In the genomic region with DNA sequence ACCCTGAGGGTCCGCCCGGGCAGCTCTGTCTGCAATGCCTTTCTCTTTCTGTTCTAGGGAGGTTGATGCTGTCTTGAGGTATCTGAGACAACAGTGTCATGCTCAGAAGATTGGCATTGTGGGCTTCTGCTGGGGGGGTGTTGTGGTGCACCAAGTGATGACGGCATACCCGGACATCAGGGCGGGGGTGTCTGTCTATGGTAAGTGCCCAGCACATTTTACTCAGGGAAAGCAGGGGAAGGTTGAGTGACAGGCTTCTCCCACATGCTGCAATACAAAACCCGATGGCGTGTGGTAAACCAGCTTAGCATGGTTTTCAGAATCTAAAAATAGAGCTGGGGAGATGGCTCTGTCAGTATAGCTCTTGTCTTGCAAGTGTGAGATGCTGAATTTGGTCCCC, we compare ENCODE assay signal across 15 mouse cellular contexts. TPM values are rescaled to one million over a fixed set of nuclear protein-coding genes. Genes with fewer than 3 reads are reported as not detected.
DNase-seq lines count a peak whose midpoint lies in the region; ATAC-seq lines count a peak whose summit lies in the region.
"Had no signal": no experiment of that assay in that cellular context is flagged by ENCODE, and none has a peak within 500 bp of the region (broad histone marks: within the 10 kb centered on the region; RNA-seq: fewer than 3 reads in every experiment).

No protein-coding gene starts in this region.

- H3K9me3 ChIP-seq in heart, embryonic 11.5 days (replicated peaks; ENCODE audit: control insufficient read depth, low read length): no peaks in the 10 kb centered on the region
- no peaks in the 10 kb centered on the region for H3K9me3 ChIP-seq in megakaryocyte, embryonic 14.5 days
- H3K9me3 ChIP-seq in intestine, embryonic 16.5 days (ENCODE audit: control insufficient read depth, low read length): no peaks in the 10 kb centered on the region
- H3K9me3 ChIP-seq: kidney, embryonic 15.5 days; limb, embryonic 13.5 days; midbrain, embryonic 15.5 days; stomach, embryonic 15.5 days had no signal

- H3K4me3 ChIP-seq in heart, embryonic 11.5 days (ENCODE audit: low read depth, low read length): no peak overlapping the region
- peak overlapping the region; percentile 74 for H3K4me3 ChIP-seq in megakaryocyte, embryonic 14.5 days (replicated peaks)
- H3K4me3 ChIP-seq in intestine, embryonic 16.5 days (ENCODE audit: low read length): no peak overlapping the region
- H3K4me3 ChIP-seq: kidney, embryonic 15.5 days; left cerebral cortex, adult 2 months; limb, embryonic 13.5 days; midbrain, embryonic 15.5 days; stomach, embryonic 15.5 days had no signal

- no peaks in the 10 kb centered on the region for H3K27me3 ChIP-seq in heart, embryonic 11.5 days (ENCODE audit: control insufficient read depth, insufficient read depth, low read length)
- no peaks in the 10 kb centered on the region for H3K27me3 ChIP-seq in megakaryocyte, embryonic 14.5 days (replicated peaks)
- H3K27me3 ChIP-seq in intestine, embryonic 16.5 days (replicated peaks; ENCODE audit: control insufficient read depth, insufficient read depth, low read length): no peaks in the 10 kb centered on the region
- H3K27me3 ChIP-seq: kidney, embryonic 15.5 days; limb, embryonic 13.5 days; midbrain, embryonic 15.5 days; stomach, embryonic 15.5 days had no signal

- H3K4me2 ChIP-seq in heart, embryonic 11.5 days: peak overlapping the region; percentile 14
- no peak overlapping the region for H3K4me2 ChIP-seq in intestine, embryonic 16.5 days (ENCODE audit: low read depth, low read length)
- H3K4me2 ChIP-seq: kidney, embryonic 15.5 days; limb, embryonic 13.5 days; midbrain, embryonic 15.5 days; stomach, embryonic 15.5 days had no signal

- no peak overlapping the region for H3K27ac ChIP-seq in heart, embryonic 11.5 days (ENCODE audit: low read depth, low read length)
- H3K27ac ChIP-seq in intestine, embryonic 16.5 days (ENCODE audit: low read length): no peak overlapping the region
- H3K27ac ChIP-seq: kidney, embryonic 15.5 days; left cerebral cortex, adult 2 months; limb, embryonic 13.5 days; midbrain, embryonic 15.5 days; stomach, embryonic 15.5 days had no signal

- 51% methylated on average over 7 of the region's 7 CpGs for WGBS in heart, embryonic 11.5 days (ENCODE audit: insufficient replicate concordance)
- WGBS in intestine, embryonic 16.5 days: 85% methylated on average over 7 of the region's 7 CpGs

- peaks cover 17% of the 10 kb centered on the region; the same call in 1 of the 2 replicates for H3K4me1 ChIP-seq in heart, embryonic 11.5 days (ENCODE audit: control insufficient read depth, insufficient read depth, low read length)
- H3K4me1 ChIP-seq in megakaryocyte, embryonic 14.5 days: peaks cover 48% of the 10 kb centered on the region
- no peaks in the 10 kb centered on the region for H3K4me1 ChIP-seq in intestine, embryonic 16.5 days (ENCODE audit: control insufficient read depth, insufficient read depth, low read length)
- H3K4me1 ChIP-seq: kidney, embryonic 15.5 days; limb, embryonic 13.5 days; midbrain, embryonic 15.5 days; stomach, embryonic 15.5 days had no signal

- ATAC-seq in heart, embryonic 11.5 days (replicated peaks; ENCODE audit: insufficient number of reproducible peaks, low FRiP score, low TSS enrichment): no peak
- ATAC-seq in megakaryocyte, adult 5-6 weeks (ENCODE audit: poor library complexity, severe bottlenecking): no peak
- peak; percentile 37 for ATAC-seq in granulocyte monocyte progenitor cell, adult 5-6 weeks (replicated peaks; ENCODE audit: poor library complexity, severe bottlenecking)
- no peak for ATAC-seq in intestine, embryonic 16.5 days
- ATAC-seq: inflammation-experienced regulatory T-cells, adult 6 months; midbrain, embryonic 15.5 days had no signal

- no peak overlapping the region for H3K9ac ChIP-seq in heart, embryonic 11.5 days (ENCODE audit: low read depth, low read length)
- no peak overlapping the region for H3K9ac ChIP-seq in intestine, embryonic 16.5 days (ENCODE audit: low read depth, low read length)
- H3K9ac ChIP-seq: kidney, embryonic 15.5 days; limb, embryonic 13.5 days; midbrain, embryonic 15.5 days; stomach, embryonic 15.5 days had no signal

- intact Hi-C loops in heart, postnatal 36 days (cut with DNase I): loop anchor here (5.0 kb wide), 3 partner anchors 88 to 133 kb away; partner anchors contain the start of gene Ropn1l

- peaks cover 6% of the 10 kb centered on the region for H3K36me3 ChIP-seq in heart, embryonic 11.5 days (ENCODE audit: control insufficient read depth, insufficient read depth, low read length)
- peaks cover 22% of the 10 kb centered on the region for H3K36me3 ChIP-seq in megakaryocyte, embryonic 14.5 days (replicated peaks; ENCODE audit: low read length)
- peaks cover 2% of the 10 kb centered on the region; the same call in 1 of the 2 replicates for H3K36me3 ChIP-seq in intestine, embryonic 16.5 days (ENCODE audit: control insufficient read depth, insufficient read depth, low read length)

- DNase-seq in heart, postnatal 36 days: no peak
- peak; percentile 25 for DNase-seq in right cerebral cortex, postnatal 14 days
- DNase-seq: cerebellum, postnatal 14 days; lung, postnatal 36 days had no signal

RNA-seq across cellular contexts. Expression of gene Cct5, which starts 16.4 kb away (rescaled TPM):
- 455 and 458 TPM in 2 replicates for polyA plus RNA-seq in heart, embryonic 11.5 days (2014; fragmentation: Nextera tagmentation; extraction: Ambion mirVana)
- total RNA-seq in heart, postnatal 36 days (2021): 100 to 1,000 TPM; 148 to 149 TPM
- polyA plus RNA-seq in megakaryocyte, embryonic 14.5 days (2012; ENCODE audit: insufficient read depth, low replicate concordance): 6.1 and 19.7 TPM in 2 replicates
- 274 and 308 TPM in 2 replicates for total RNA-seq in megakaryocyte, adult 5-6 weeks (2015)
- 263 and 265 TPM in 2 replicates for total RNA-seq in megakaryocyte, adult 5-6 weeks (2017)
- 412 and 454 TPM in 2 replicates for total RNA-seq in granulocyte monocyte progenitor cell, adult 5-6 weeks (2014; fragmentation: Nextera tagmentation)
- total RNA-seq in granulocyte monocyte progenitor cell, adult 5-6 weeks (2017): 535 and 555 TPM in 2 replicates
- 415 and 467 TPM in 2 replicates for polyA plus RNA-seq in intestine, embryonic 16.5 days (2015; fragmentation: Nextera tagmentation; extraction: Ambion mirVana)

RNA-seq across cellular contexts. Expression of gene Fam173b, which starts 16.4 kb away (rescaled TPM):
- polyA plus RNA-seq in heart, embryonic 11.5 days (2014; fragmentation: Nextera tagmentation; extraction: Ambion mirVana): 13.3 and 16.1 TPM in 2 replicates
- 10 to 100 TPM; 15.3 to 20.4 TPM for total RNA-seq in heart, postnatal 36 days (2021)
- polyA plus RNA-seq in megakaryocyte, embryonic 14.5 days (2012; ENCODE audit: insufficient read depth, low replicate concordance): 2.1 and 3.6 TPM in 2 replicates
- 7.0 and 10.5 TPM in 2 replicates for total RNA-seq in megakaryocyte, adult 5-6 weeks (2015)
- total RNA-seq in megakaryocyte, adult 5-6 weeks (2017): 5.6 and 8.0 TPM in 2 replicates
- 8.6 and 13.0 TPM in 2 replicates for total RNA-seq in granulocyte monocyte progenitor cell, adult 5-6 weeks (2014; fragmentation: Nextera tagmentation)
- 7.7 and 11.1 TPM in 2 replicates for total RNA-seq in granulocyte monocyte progenitor cell, adult 5-6 weeks (2017)
- polyA plus RNA-seq in intestine, embryonic 16.5 days (2015; fragmentation: Nextera tagmentation; extraction: Ambion mirVana): 15.7 and 15.8 TPM in 2 replicates

RNA-seq across cellular contexts. Expression of gene Cmbl, which starts 20.0 kb away (rescaled TPM):
- polyA plus RNA-seq in heart, embryonic 11.5 days (2014; fragmentation: Nextera tagmentation; extraction: Ambion mirVana): 6.6 and 8.5 TPM in 2 replicates
- total RNA-seq in heart, postnatal 36 days (2021): 10 to 100 TPM; 36.4 to 38.8 TPM
- not detected in 2 replicates for polyA plus RNA-seq in megakaryocyte, embryonic 14.5 days (2012; ENCODE audit: insufficient read depth, low replicate concordance)
- total RNA-seq in megakaryocyte, adult 5-6 weeks (2015): 0.46 TPM in 1 of 2 replicates, not detected in the other
- total RNA-seq in megakaryocyte, adult 5-6 weeks (2017): 0.48 TPM in 1 of 2 replicates, not detected in the other
- total RNA-seq in granulocyte monocyte progenitor cell, adult 5-6 weeks (2014; fragmentation: Nextera tagmentation): not detected in 2 replicates
- not detected in 2 replicates for total RNA-seq in granulocyte monocyte progenitor cell, adult 5-6 weeks (2017)
- polyA plus RNA-seq in intestine, embryonic 16.5 days (2015; fragmentation: Nextera tagmentation; extraction: Ambion mirVana): 60.9 and 74.5 TPM in 2 replicates
- polyA plus RNA-seq: inflammation-experienced regulatory T-cells, adult 6 months had no signal

RNA-seq across cellular contexts. Expression of gene March6, which starts 54.4 kb away (rescaled TPM):
- polyA plus RNA-seq in heart, embryonic 11.5 days (2014; fragmentation: Nextera tagmentation; extraction: Ambion mirVana): 31.1 and 40.9 TPM in 2 replicates
- 100 to 1,000 TPM; 108 to 117 TPM for total RNA-seq in heart, postnatal 36 days (2021)
- polyA plus RNA-seq in megakaryocyte, embryonic 14.5 days (2012; ENCODE audit: insufficient read depth, low replicate concordance): 18.8 and 34.5 TPM in 2 replicates
- 35.7 and 38.4 TPM in 2 replicates for total RNA-seq in megakaryocyte, adult 5-6 weeks (2015)
- total RNA-seq in megakaryocyte, adult 5-6 weeks (2017): 31.1 and 34.2 TPM in 2 replicates
- 27.1 and 34.2 TPM in 2 replicates for total RNA-seq in granulocyte monocyte progenitor cell, adult 5-6 weeks (2014; fragmentation: Nextera tagmentation)
- total RNA-seq in granulocyte monocyte progenitor cell, adult 5-6 weeks (2017): 26.4 and 30.3 TPM in 2 replicates
- polyA plus RNA-seq in intestine, embryonic 16.5 days (2015; fragmentation: Nextera tagmentation; extraction: Ambion mirVana): 21.7 and 24.6 TPM in 2 replicates

Comparison
In these comparisons a context has a peak if more than half of its experiments do, and no peak if none do; other contexts are left out.
1. RNA of gene Cmbl, which starts 20.0 kb away (total RNA-seq): 36.4 to 38.8 TPM in heart, postnatal 36 days; 0.46 to 0.48 TPM in megakaryocyte, adult 5-6 weeks and not detected in granulocyte monocyte progenitor cell, adult 5-6 weeks; every median in the first group is over 10 times any median in the second.